Mouse (Mus musculus): ENCODE measurements around the gene Olfr524. TPM values are rescaled to one million over a fixed set of nuclear protein-coding genes. Genes with fewer than 3 reads are reported as not detected.

Olfr524 gene
- total and polyA plus RNA-seq, 3 experiments = not detected

GRCm38 (mm10) chr7:140186646-140187620 is 18.8 kb downstream of the Olfr524 start:
- H3K27ac ChIP-seq (ENCODE audit: control insufficient read depth, low read depth, low read length) = no peak overlapping the region
- H3K79me2 ChIP-seq (ENCODE audit: control insufficient read depth, insufficient read depth, low read length, poor library complexity) = no peaks in the 10 kb centered on the region
- no peak overlapping the region for H3K9ac ChIP-seq (ENCODE audit: control insufficient read depth, low read depth, low read length, poor library complexity, severe bottlenecking)
- no peaks in the 10 kb centered on the region for H3K36me3 ChIP-seq (ENCODE audit: control insufficient read depth in 1 of 2, insufficient read depth in 2 of 2, low read length in 2 of 2)
- peak; percentile 23 for DNase-seq (ENCODE audit: low read depth, low spot score)
- TF ChIP-seq SMC3 (IDR thresholded peaks at IDR 0.05; ENCODE audit: low read depth, low read length) = peak; percentile 42; the same call in 1 of the 2 replicates
- TF ChIP-seq CHD2 (IDR thresholded peaks at IDR 0.05; ENCODE audit: low read length) = no peak
- no peak for TF ChIP-seq MEF2A (IDR thresholded peaks at IDR 0.05; ENCODE audit: extremely low read depth, insufficient replicate concordance, low read depth, low read length, poor library complexity, severe bottlenecking)
- peak; percentile 46 for TF ChIP-seq RAD21 (IDR thresholded peaks at IDR 0.05; ENCODE audit: low read depth, low read length)
- TF ChIP-seq ETS1 (IDR thresholded peaks at IDR 0.05; ENCODE audit: low read depth, low read length) = no peak
- TF ChIP-seq TAL1 (IDR thresholded peaks at IDR 0.05; ENCODE audit: low read length) = no peak
- no peak for TF ChIP-seq USF2 (IDR thresholded peaks at IDR 0.05; ENCODE audit: borderline replicate concordance in 1 of 2, insufficient read depth in 1 of 2, low read depth in 1 of 2, low read length in 2 of 2)
- no peak for TF ChIP-seq NRF1 (IDR thresholded peaks at IDR 0.05; ENCODE audit: insufficient read depth, low read depth, low read length, poor library complexity, severe bottlenecking)
- TF ChIP-seq ZNF384 (IDR thresholded peaks at IDR 0.05; ENCODE audit: low read depth, low read length) = no peak
- TF ChIP-seq CTCF (IDR thresholded peaks at IDR 0.05 in 2 of 3, conservative IDR thresholded peaks at IDR 0.05 in 1 of 3; ENCODE audit: control insufficient read depth in 1 of 3, insufficient read depth in 1 of 3, low read depth in 2 of 3, low read length in 3 of 3, poor library complexity in 1 of 3, severe bottlenecking in 1 of 3) = peak in 2 of 3 experiments; percentile 52 to 58; a peak in 4 of 6 replicates
- TF ChIP-seq MAZ (IDR thresholded peaks at IDR 0.05; ENCODE audit: low read depth, low read length) = no peak
- no peak for TF ChIP-seq MAX (IDR thresholded peaks at IDR 0.05; ENCODE audit: low read length)
- no peak for TF ChIP-seq JUND (IDR thresholded peaks at IDR 0.05; ENCODE audit: low read depth, low read length)
- TF ChIP-seq KAT2A (conservative IDR thresholded peaks at IDR 0.05; ENCODE audit: low read depth, low read length) = no peak
- TF ChIP-seq ZC3H11A (IDR thresholded peaks at IDR 0.05; ENCODE audit: low read depth, low read length) = peak; percentile 13; the same call in 1 of the 2 replicates
- peaks cover 0 to 6% of the 10 kb centered on the region in 2 experiments; a peak in 2 of 4 replicates for H3K4me1 ChIP-seq (ENCODE audit: control insufficient read depth in 1 of 2, insufficient read depth in 2 of 2, low read length in 2 of 2)
- H3K9me3 ChIP-seq (replicated peaks; ENCODE audit: insufficient read depth, low read length) = no peaks in the 10 kb centered on the region
- H3K4me3 ChIP-seq (ENCODE audit: control insufficient read depth in 1 of 2, insufficient read depth in 1 of 2, low read depth in 2 of 2, low read length in 2 of 2) = no peak overlapping the region
- H3K27me3 ChIP-seq (ENCODE audit: control insufficient read depth in 1 of 2, insufficient read depth in 2 of 2, low read length in 2 of 2) = no peaks in the 10 kb centered on the region

GRCm38 (mm10) chr7:140184206-140184605 is 21.6 kb downstream of the Olfr524 start:
- Histone ChIP-seq H3K27ac (ENCODE audit: control insufficient read depth, low read depth, low read length) (no peak overlapping the region), H3K79me2 (ENCODE audit: control insufficient read depth, insufficient read depth, low read length, poor library complexity) (no peaks in the 10 kb centered on the region), H3K4me3 (ENCODE audit: control insufficient read depth in 1 of 2, insufficient read depth in 1 of 2, low read depth in 2 of 2, low read length in 2 of 2) (no peak overlapping the region), H3K27me3 (ENCODE audit: control insufficient read depth in 1 of 2, insufficient read depth in 2 of 2, low read length in 2 of 2) (no peaks in the 10 kb centered on the region), H3K36me3 (ENCODE audit: control insufficient read depth in 1 of 2, insufficient read depth in 2 of 2, low read length in 2 of 2) (no peaks in the 10 kb centered on the region), H3K4me1 (ENCODE audit: control insufficient read depth in 1 of 2, insufficient read depth in 2 of 2, low read length in 2 of 2) (peaks cover 0 to 4% of the 10 kb centered on the region in 2 experiments; a peak in 2 of 4 replicates), H3K9ac (ENCODE audit: control insufficient read depth, low read depth, low read length, poor library complexity, severe bottlenecking) (no peak overlapping the region), H3K9me3 (replicated peaks; ENCODE audit: insufficient read depth, low read length) (no peaks in the 10 kb centered on the region)
- no peak for TF ChIP-seq POLR2AphosphoS2 (IDR thresholded peaks at IDR 0.05; ENCODE audit: low read length)
- TF ChIP-seq MYB (IDR thresholded peaks at IDR 0.05; ENCODE audit: low read depth, low read length) = no peak
- TF ChIP-seq E2F4 (IDR thresholded peaks at IDR 0.05; ENCODE audit: borderline replicate concordance, low read depth, low read length) = no peak
- TF ChIP-seq ETS1 (IDR thresholded peaks at IDR 0.05; ENCODE audit: low read depth, low read length) = no peak
- TF ChIP-seq GABPA (IDR thresholded peaks at IDR 0.05; ENCODE audit: low read depth, low read length) = no peak
- TF ChIP-seq TCF12 (IDR thresholded peaks at IDR 0.05; ENCODE audit: low read depth, low read length) = no peak
- TF ChIP-seq HCFC1 (IDR thresholded peaks at IDR 0.05; ENCODE audit: low read depth, low read length) = no peak
- TF ChIP-seq MAX (IDR thresholded peaks at IDR 0.05; ENCODE audit: low read length) = no peak
- no peak for TF ChIP-seq MAZ (IDR thresholded peaks at IDR 0.05; ENCODE audit: low read depth, low read length)
- no peak for TF ChIP-seq MAFK (IDR thresholded peaks at IDR 0.05; ENCODE audit: borderline replicate concordance, low read depth, low read length)
- no peak for TF ChIP-seq POLR2AphosphoS5 (IDR thresholded peaks at IDR 0.05; ENCODE audit: borderline replicate concordance, low read depth, low read length)
- TF ChIP-seq ELF1 (IDR thresholded peaks at IDR 0.05; ENCODE audit: low read depth, low read length) = no peak
- no peak for TF ChIP-seq SIN3A (IDR thresholded peaks at IDR 0.05; ENCODE audit: low read length)
- TF ChIP-seq ZNF384 (IDR thresholded peaks at IDR 0.05; ENCODE audit: low read depth, low read length) = no peak
- TF ChIP-seq NELFE (IDR thresholded peaks at IDR 0.05; ENCODE audit: low read depth, low read length) = no peak
- no peak for TF ChIP-seq SMC3 (IDR thresholded peaks at IDR 0.05; ENCODE audit: low read depth, low read length)
- no peak for TF ChIP-seq ZC3H11A (IDR thresholded peaks at IDR 0.05; ENCODE audit: low read depth, low read length)
- no peak for TF ChIP-seq ZKSCAN1 (IDR thresholded peaks at IDR 0.05; ENCODE audit: low read depth, low read length)
- TF ChIP-seq JUND (IDR thresholded peaks at IDR 0.05; ENCODE audit: low read depth, low read length) = no peak
- TF ChIP-seq POLR2A (IDR thresholded peaks at IDR 0.05; ENCODE audit: control insufficient read depth in 1 of 2, insufficient read depth in 1 of 2, low read depth in 1 of 2, low read length in 2 of 2, poor library complexity in 1 of 2) = no peak
- DNase-seq (ENCODE audit: low read depth, low spot score) = no peak
